Mouse (Mus musculus): Measurements from ENCODE around the gene Gm49337. TPM values are rescaled to one million over a fixed set of nuclear protein-coding genes. Genes with fewer than 3 reads are reported as not detected.

Gene Gm49337
- polyA plus RNA-seq, 1 experiment from 2014 or later, result not detected

- DNase-seq (ENCODE audit: low spot score), result peak; percentile 81
- H3K27me3 ChIP-seq (ENCODE audit: control insufficient read depth, insufficient read depth, low read length), result no peaks in the 10 kb centered on the region
- no peak overlapping the region for H3K27ac ChIP-seq (ENCODE audit: low read depth, low read length)
- H3K4me3 ChIP-seq (ENCODE audit: low read depth, low read length), result no peak overlapping the region
- H3K9me3 ChIP-seq (ENCODE audit: control insufficient read depth, low read length), result no peaks in the 10 kb centered on the region
- H3K4me1 ChIP-seq (replicated peaks; ENCODE audit: control insufficient read depth, insufficient read depth, low read length), result no peaks in the 10 kb centered on the region
- no peaks in the 10 kb centered on the region for H3K36me3 ChIP-seq (ENCODE audit: control insufficient read depth, insufficient read depth, low read length)
- no peak overlapping the region for H3K4me2 ChIP-seq (ENCODE audit: low read depth, low read length, severe bottlenecking)
- ATAC-seq (replicated peaks; ENCODE audit: low FRiP score), result peak; percentile 78
- no peak overlapping the region for H3K9ac ChIP-seq (ENCODE audit: low read length)
- WGBS, result 81% methylated on average over 7 of the region's 8 CpGs
Observed at GRCm38 (mm10) chr4:116168617-116169352, 4.4 kb upstream of the Gm49337 start.

GRCm38 (mm10) chr4:116169353-116169672 lies 3.9 kb upstream of the Gm49337 start:
- ATAC-seq (replicated peaks; ENCODE audit: low FRiP score), result peak; percentile 40; the same call in 1 of the 2 replicates
- Histone ChIP-seq H3K9ac (ENCODE audit: low read length) (no peak overlapping the region), H3K4me3 (ENCODE audit: low read depth, low read length) (no peak overlapping the region), H3K36me3 (ENCODE audit: control insufficient read depth, insufficient read depth, low read length) (no peaks in the 10 kb centered on the region), H3K9me3 (ENCODE audit: control insufficient read depth, low read length) (no peaks in the 10 kb centered on the region), H3K27ac (ENCODE audit: low read depth, low read length) (no peak overlapping the region), H3K27me3 (ENCODE audit: control insufficient read depth, insufficient read depth, low read length) (no peaks in the 10 kb centered on the region), H3K4me1 (replicated peaks; ENCODE audit: control insufficient read depth, insufficient read depth, low read length) (no peaks in the 10 kb centered on the region), H3K4me2 (ENCODE audit: low read depth, low read length, severe bottlenecking) (no peak overlapping the region)
- 77% methylated on average over 3 of the region's 3 CpGs for WGBS
- DNase-seq (ENCODE audit: low spot score), result no peak

DNA sequence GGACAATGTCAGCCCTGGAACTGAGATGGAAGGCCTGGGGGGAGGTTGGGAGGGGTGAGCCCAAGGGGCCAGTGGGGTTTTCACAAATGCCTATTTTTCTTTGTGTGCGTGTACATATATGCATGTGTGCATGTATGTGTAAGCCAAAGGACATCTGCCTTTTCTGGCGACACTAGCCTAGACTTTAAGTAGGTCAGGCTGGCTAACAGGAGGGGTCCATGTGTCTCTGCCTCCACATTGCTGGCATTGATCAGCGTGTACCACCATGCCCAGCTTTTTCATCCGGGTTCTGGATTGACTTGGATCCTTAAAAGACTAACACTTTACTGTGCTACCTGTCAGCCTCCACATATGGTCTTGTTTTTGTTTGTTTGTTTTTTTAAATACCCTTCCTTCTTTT lies 568 bp downstream of the Gm49337 start:
- no peak for ATAC-seq (replicated peaks; ENCODE audit: low FRiP score)
- Histone ChIP-seq H3K27ac (ENCODE audit: low read depth, low read length) (no peak overlapping the region), H3K4me1 (replicated peaks; ENCODE audit: control insufficient read depth, insufficient read depth, low read length) (peaks cover 3% of the 10 kb centered on the region; the same call in 1 of the 2 replicates), H3K4me2 (ENCODE audit: low read depth, low read length, severe bottlenecking) (no peak overlapping the region), H3K4me3 (ENCODE audit: low read depth, low read length) (no peak overlapping the region), H3K9me3 (ENCODE audit: control insufficient read depth, low read length) (no peaks in the 10 kb centered on the region), H3K9ac (ENCODE audit: low read length) (no peak overlapping the region), H3K36me3 (ENCODE audit: control insufficient read depth, insufficient read depth, low read length) (no peaks in the 10 kb centered on the region), H3K27me3 (ENCODE audit: control insufficient read depth, insufficient read depth, low read length) (no peaks in the 10 kb centered on the region)
- 92% methylated on average over 4 of the region's 4 CpGs for WGBS
- DNase-seq (ENCODE audit: low spot score), result no peak

GRCm38 (mm10) chr4:116174466-116175116 lies 1.4 kb downstream of the Gm49337 start:
- H3K4me1 ChIP-seq (replicated peaks; ENCODE audit: control insufficient read depth, insufficient read depth, low read length), result peaks cover 3% of the 10 kb centered on the region; the same call in 1 of the 2 replicates
- H3K9me3 ChIP-seq (ENCODE audit: control insufficient read depth, low read length), result no peaks in the 10 kb centered on the region
- no peaks in the 10 kb centered on the region for H3K27me3 ChIP-seq (ENCODE audit: control insufficient read depth, insufficient read depth, low read length)
- ATAC-seq (replicated peaks; ENCODE audit: low FRiP score) (0 out of 2 replicates have a peak, but pooled peaks have one; percentile 22), DNase-seq (ENCODE audit: low spot score) (no peak)
- no peaks in the 10 kb centered on the region for H3K36me3 ChIP-seq (ENCODE audit: control insufficient read depth, insufficient read depth, low read length)
- no peak overlapping the region for H3K4me3 ChIP-seq (ENCODE audit: low read depth, low read length)
- H3K27ac ChIP-seq (ENCODE audit: low read depth, low read length), result no peak overlapping the region
- no peak overlapping the region for H3K9ac ChIP-seq (ENCODE audit: low read length)
- WGBS, result 45% methylated on average over 6 of the region's 6 CpGs
- no peak overlapping the region for H3K4me2 ChIP-seq (ENCODE audit: low read depth, low read length, severe bottlenecking)

- DNase-seq (ENCODE audit: low spot score) (no peak), ATAC-seq (replicated peaks; ENCODE audit: low FRiP score) (no peak)
- Histone ChIP-seq H3K27ac (ENCODE audit: low read depth, low read length) (no peak overlapping the region), H3K27me3 (ENCODE audit: control insufficient read depth, insufficient read depth, low read length) (no peaks in the 10 kb centered on the region), H3K36me3 (ENCODE audit: control insufficient read depth, insufficient read depth, low read length) (no peaks in the 10 kb centered on the region), H3K9me3 (ENCODE audit: control insufficient read depth, low read length) (no peaks in the 10 kb centered on the region), H3K4me2 (ENCODE audit: low read depth, low read length, severe bottlenecking) (no peak overlapping the region), H3K4me1 (replicated peaks; ENCODE audit: control insufficient read depth, insufficient read depth, low read length) (peaks cover 3% of the 10 kb centered on the region; the same call in 1 of the 2 replicates), H3K9ac (ENCODE audit: low read length) (no peak overlapping the region), H3K4me3 (ENCODE audit: low read depth, low read length) (no peak overlapping the region)
Observed at GRCm38 (mm10) chr4:116175136-116175535, 2.0 kb downstream of the Gm49337 start.

DNA sequence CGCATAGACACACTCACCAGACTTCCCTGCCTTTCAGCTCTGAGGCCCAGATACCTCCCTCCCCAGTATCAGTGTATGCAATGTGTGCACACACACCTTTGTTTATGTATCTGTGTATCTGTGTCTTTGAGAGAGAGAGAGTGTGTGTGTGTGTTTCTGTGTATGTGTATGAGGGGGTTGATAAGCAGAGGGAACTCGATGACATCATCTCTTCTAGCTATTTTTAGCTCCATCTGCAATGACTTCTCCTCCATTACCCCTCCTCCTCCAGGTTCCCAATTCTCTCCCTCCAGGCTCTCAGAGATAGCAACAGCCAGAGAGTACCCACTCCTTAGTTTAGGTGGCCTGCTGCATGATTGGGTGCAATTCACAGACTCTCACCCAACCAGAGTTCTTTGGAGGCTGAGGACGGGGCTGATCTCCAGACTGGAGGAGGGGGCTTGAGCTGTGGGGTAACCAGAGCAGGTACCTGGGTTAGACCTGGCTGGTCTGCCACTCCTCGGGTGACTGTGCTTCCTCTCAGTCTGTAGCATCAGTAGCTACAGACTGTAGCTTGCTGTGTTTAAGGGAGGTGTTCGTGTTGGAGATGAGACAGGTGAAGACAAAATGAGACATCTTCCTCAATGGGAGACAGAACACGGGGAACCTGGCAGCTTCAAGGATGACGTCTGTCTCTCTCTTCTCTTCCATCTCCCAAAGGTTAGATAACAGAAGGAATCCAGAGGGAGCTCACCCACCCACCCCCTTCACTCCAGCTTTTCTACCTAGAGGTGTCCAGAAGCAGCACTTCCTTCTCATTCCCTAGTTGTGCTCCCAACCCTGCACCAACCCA lies 2.7 kb downstream of the Gm49337 start:
- no peak overlapping the region for H3K4me2 ChIP-seq (ENCODE audit: low read depth, low read length, severe bottlenecking)
- no peak overlapping the region for H3K4me3 ChIP-seq (ENCODE audit: low read depth, low read length)
- H3K36me3 ChIP-seq (ENCODE audit: control insufficient read depth, insufficient read depth, low read length), result no peaks in the 10 kb centered on the region
- H3K4me1 ChIP-seq (replicated peaks; ENCODE audit: control insufficient read depth, insufficient read depth, low read length), result peaks cover 3% of the 10 kb centered on the region; the same call in 1 of the 2 replicates
- H3K27me3 ChIP-seq (ENCODE audit: control insufficient read depth, insufficient read depth, low read length), result no peaks in the 10 kb centered on the region
- 71% methylated on average over 7 of the region's 7 CpGs for WGBS
- DNase-seq (ENCODE audit: low spot score) (no peak), ATAC-seq (replicated peaks; ENCODE audit: low FRiP score) (no peak)
- H3K27ac ChIP-seq (ENCODE audit: low read depth, low read length), result peak overlapping the region; percentile 31; the same call in 1 of the 2 replicates
- no peaks in the 10 kb centered on the region for H3K9me3 ChIP-seq (ENCODE audit: control insufficient read depth, low read length)
- H3K9ac ChIP-seq (ENCODE audit: low read length), result no peak overlapping the region

DNA sequence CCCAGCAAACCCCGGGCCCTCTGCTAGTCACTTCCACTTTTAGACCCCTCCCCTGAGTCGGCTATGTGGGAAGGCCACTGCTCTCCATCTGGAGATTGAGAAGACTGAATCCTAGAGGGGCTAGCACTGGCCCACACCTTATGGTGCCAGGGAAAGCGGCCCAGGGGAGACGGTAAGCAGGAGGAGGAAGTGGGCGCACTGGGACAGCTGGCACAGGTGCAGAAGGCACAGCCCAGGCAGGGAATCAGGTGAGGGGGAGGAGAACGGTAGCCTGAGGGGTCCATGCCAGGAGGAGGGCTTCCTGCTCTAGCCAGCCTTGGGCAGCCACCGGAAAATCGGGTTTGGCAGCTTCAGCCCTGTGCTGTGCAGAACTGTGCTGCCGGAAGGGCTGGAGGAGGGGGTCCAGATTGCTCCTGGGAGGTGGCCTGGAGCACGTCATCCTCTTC lies 3.4 kb downstream of the Gm49337 start:
- DNase-seq (ENCODE audit: low spot score) (peak; percentile 68), ATAC-seq (replicated peaks; ENCODE audit: low FRiP score) (no peak)
- 0 out of 2 replicates have a peak overlapping the region, but pooled peaks have one; percentile 8 for H3K4me2 ChIP-seq (ENCODE audit: low read depth, low read length, severe bottlenecking)
- H3K27ac ChIP-seq (ENCODE audit: low read depth, low read length), result peak overlapping the region; percentile 31
- peaks cover 3% of the 10 kb centered on the region; the same call in 1 of the 2 replicates for H3K4me1 ChIP-seq (replicated peaks; ENCODE audit: control insufficient read depth, insufficient read depth, low read length)
- H3K36me3 ChIP-seq (ENCODE audit: control insufficient read depth, insufficient read depth, low read length), result no peaks in the 10 kb centered on the region
- WGBS, result 37% methylated on average over 10 of the region's 10 CpGs
- H3K9ac ChIP-seq (ENCODE audit: low read length), result no peak overlapping the region
- no peaks in the 10 kb centered on the region for H3K27me3 ChIP-seq (ENCODE audit: control insufficient read depth, insufficient read depth, low read length)
- no peaks in the 10 kb centered on the region for H3K9me3 ChIP-seq (ENCODE audit: control insufficient read depth, low read length)
- H3K4me3 ChIP-seq (ENCODE audit: low read depth, low read length), result no peak overlapping the region

DNA sequence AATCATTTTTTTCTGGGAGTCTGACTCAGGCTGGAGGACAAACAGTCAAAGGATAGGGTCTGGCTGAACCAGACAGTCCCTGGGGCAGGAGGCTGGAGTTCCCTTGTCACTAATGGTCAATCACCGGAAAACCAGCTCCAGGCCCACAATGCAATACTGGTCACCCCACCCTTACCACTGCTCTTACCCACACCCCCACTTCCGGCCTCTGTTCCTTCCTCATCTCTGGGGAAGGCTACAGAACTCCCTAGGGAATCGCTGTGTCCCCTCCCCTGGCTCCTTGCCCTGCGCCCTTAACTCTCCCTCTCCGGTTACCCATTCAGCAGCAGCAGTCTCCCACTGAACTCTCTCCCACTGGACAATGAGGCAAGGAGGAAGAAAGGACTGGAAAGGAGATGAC lies 4.0 kb downstream of the Gm49337 start:
- no peaks in the 10 kb centered on the region for H3K36me3 ChIP-seq (ENCODE audit: control insufficient read depth, insufficient read depth, low read length)
- H3K4me3 ChIP-seq (ENCODE audit: low read depth, low read length), result no peak overlapping the region
- no peak overlapping the region for H3K4me2 ChIP-seq (ENCODE audit: low read depth, low read length, severe bottlenecking)
- H3K4me1 ChIP-seq (replicated peaks; ENCODE audit: control insufficient read depth, insufficient read depth, low read length), result peaks cover 3% of the 10 kb centered on the region; the same call in 1 of the 2 replicates
- ATAC-seq (replicated peaks; ENCODE audit: low FRiP score), result no peak
- no peaks in the 10 kb centered on the region for H3K27me3 ChIP-seq (ENCODE audit: control insufficient read depth, insufficient read depth, low read length)
- WGBS, result 25% methylated on average over 5 of the region's 5 CpGs
- H3K9me3 ChIP-seq (ENCODE audit: control insufficient read depth, low read length), result no peaks in the 10 kb centered on the region
- no peak for DNase-seq (ENCODE audit: low spot score)
- H3K9ac ChIP-seq (ENCODE audit: low read length), result no peak overlapping the region
- H3K27ac ChIP-seq (ENCODE audit: low read depth, low read length), result 0 out of 2 replicates have a peak overlapping the region, but pooled peaks have one; percentile 31

Data from forebrain, embryonic 11.5 days (tissue).